Mouse (Mus musculus): ENCODE measurements at regions not wholly inside any gene's neighbourhood (a gene's known extent, or its start where the extent isn't known, plus 50 kb on each side); places are given as distances from the start of the nearest gene placed in this dataset.

- peak; percentile 29 for DNase-seq (ENCODE audit: low spot score)
Measured at GRCm38 (mm10) chr5:85285856-85286255, 779.5 kb downstream of the Cenpc1 start.

GRCm38 (mm10) chr5:85248453-85248852 is 816.9 kb downstream of the Cenpc1 start:
- no peak for DNase-seq (ENCODE audit: low spot score)

- DNase-seq (ENCODE audit: low spot score) = no peak
Measured at GRCm38 (mm10) chr5:85240380-85240779, 823.2 kb upstream of the Epha5 start.

GRCm38 (mm10) chr5:85239509-85240031 is 822.4 kb upstream of the Epha5 start:
- DNase-seq (ENCODE audit: low spot score) = peak; percentile 19
